Mouse (Mus musculus): ENCODE data around the gene Dnah6. TPM values are rescaled to one million over a fixed set of nuclear protein-coding genes. Genes with fewer than 3 reads are reported as not detected.

Gene Dnah6
- polyA plus RNA-seq, 1 experiment from 2014 or later, result 0.06 TPM

GRCm38 (mm10) chr6:73026898-73027297 is 194.6 kb downstream of the Dnah6 start:
- Histone ChIP-seq H3K36me3 (no peaks in the 10 kb centered on the region), H3K27ac (ENCODE audit: poor library complexity, severe bottlenecking) (no peak overlapping the region), H3K9me3 (replicated peaks) (no peaks in the 10 kb centered on the region), H3K9ac (no peak overlapping the region), H3K4me3 (no peak overlapping the region), H3K4me1 (replicated peaks) (no peaks in the 10 kb centered on the region), H3K4me2 (no peak overlapping the region), H3K27me3 (replicated peaks) (no peaks in the 10 kb centered on the region)
- WGBS, result 85% methylated on average over 6 of the region's 6 CpGs
- ATAC-seq (ENCODE audit: insufficient number of reproducible peaks, low FRiP score), result no peak

GRCm38 (mm10) chr6:73020061-73020460 is 201.4 kb downstream of the Dnah6 start:
- Histone ChIP-seq H3K27me3 (replicated peaks) (no peaks in the 10 kb centered on the region), H3K36me3 (no peaks in the 10 kb centered on the region), H3K9ac (no peak overlapping the region), H3K9me3 (replicated peaks) (no peaks in the 10 kb centered on the region), H3K4me3 (no peak overlapping the region), H3K27ac (ENCODE audit: poor library complexity, severe bottlenecking) (no peak overlapping the region), H3K4me1 (replicated peaks) (no peaks in the 10 kb centered on the region), H3K4me2 (no peak overlapping the region)
- ATAC-seq (ENCODE audit: insufficient number of reproducible peaks, low FRiP score), result no peak
- WGBS, result 4% methylated on average over 3 of the region's 3 CpGs

- ATAC-seq (ENCODE audit: insufficient number of reproducible peaks, low FRiP score), result no peak
- Histone ChIP-seq H3K4me3 (no peak overlapping the region), H3K27ac (ENCODE audit: poor library complexity, severe bottlenecking) (no peak overlapping the region), H3K9me3 (replicated peaks) (no peaks in the 10 kb centered on the region), H3K36me3 (no peaks in the 10 kb centered on the region), H3K9ac (no peak overlapping the region), H3K4me1 (replicated peaks) (0 out of 2 replicates have a peak, but pooled peaks cover 4% of the 10 kb centered on the region), H3K27me3 (replicated peaks) (no peaks in the 10 kb centered on the region), H3K4me2 (no peak overlapping the region)
- WGBS, result 82% methylated on average over 10 of the region's 10 CpGs
Measured at GRCm38 (mm10) chr6:73018725-73019280, 202.6 kb downstream of the Dnah6 start.

- H3K4me1 ChIP-seq (replicated peaks), result 0 out of 2 replicates have a peak, but pooled peaks cover 4% of the 10 kb centered on the region
- no peak overlapping the region for H3K4me2 ChIP-seq
- ATAC-seq (ENCODE audit: insufficient number of reproducible peaks, low FRiP score), result no peak; the same call in 1 of the 2 replicates
- H3K9ac ChIP-seq, result no peak overlapping the region
- H3K9me3 ChIP-seq (replicated peaks), result no peaks in the 10 kb centered on the region
- no peak overlapping the region for H3K4me3 ChIP-seq
- H3K36me3 ChIP-seq, result no peaks in the 10 kb centered on the region
- H3K27me3 ChIP-seq (replicated peaks), result no peaks in the 10 kb centered on the region
- 42% methylated on average over 13 of the region's 13 CpGs for whole genome bisulfite sequencing
- no peak overlapping the region for H3K27ac ChIP-seq (ENCODE audit: poor library complexity, severe bottlenecking)
Measured at GRCm38 (mm10) chr6:73014317-73015160, 206.9 kb downstream of the Dnah6 start.

GRCm38 (mm10) chr6:73012931-73013330 is 208.5 kb downstream of the Dnah6 start:
- H3K36me3 ChIP-seq, result no peaks in the 10 kb centered on the region
- H3K4me1 ChIP-seq (replicated peaks), result 0 out of 2 replicates have a peak, but pooled peaks cover 4% of the 10 kb centered on the region
- H3K27me3 ChIP-seq (replicated peaks), result no peaks in the 10 kb centered on the region
- no peaks in the 10 kb centered on the region for H3K9me3 ChIP-seq (replicated peaks)
- H3K4me3 ChIP-seq, result no peak overlapping the region
- no peak overlapping the region for H3K4me2 ChIP-seq
- WGBS, result 76% methylated on average over 8 of the region's 8 CpGs
- no peak overlapping the region for H3K9ac ChIP-seq
- no peak overlapping the region for H3K27ac ChIP-seq (ENCODE audit: poor library complexity, severe bottlenecking)
- no peak for ATAC-seq (ENCODE audit: insufficient number of reproducible peaks, low FRiP score)

GRCm38 (mm10) chr6:73011827-73012226 is 209.6 kb downstream of the Dnah6 start:
- no peak overlapping the region for H3K4me2 ChIP-seq
- WGBS, result 71% methylated on average over 6 of the region's 6 CpGs
- H3K4me3 ChIP-seq, result no peak overlapping the region
- no peaks in the 10 kb centered on the region for H3K36me3 ChIP-seq
- H3K9ac ChIP-seq, result no peak overlapping the region
- no peak for ATAC-seq (ENCODE audit: insufficient number of reproducible peaks, low FRiP score)
- H3K27me3 ChIP-seq (replicated peaks), result no peaks in the 10 kb centered on the region
- H3K9me3 ChIP-seq (replicated peaks), result no peaks in the 10 kb centered on the region
- H3K27ac ChIP-seq (ENCODE audit: poor library complexity, severe bottlenecking), result no peak overlapping the region
- H3K4me1 ChIP-seq (replicated peaks), result 0 out of 2 replicates have a peak, but pooled peaks cover 4% of the 10 kb centered on the region

- H3K27ac ChIP-seq (ENCODE audit: poor library complexity, severe bottlenecking), result no peak overlapping the region
- 49% methylated on average over 6 of the region's 6 CpGs for WGBS
Measured at GRCm38 (mm10) chr6:73010073-73010472, 211.4 kb downstream of the Dnah6 start.

GRCm38 (mm10) chr6:73003601-73004000 is 217.8 kb downstream of the Dnah6 start:
- Histone ChIP-seq H3K4me3 (no peak overlapping the region), H3K27me3 (replicated peaks) (no peaks in the 10 kb centered on the region), H3K4me1 (replicated peaks) (no peaks in the 10 kb centered on the region), H3K36me3 (no peaks in the 10 kb centered on the region), H3K9me3 (replicated peaks) (no peaks in the 10 kb centered on the region), H3K4me2 (no peak overlapping the region), H3K9ac (no peak overlapping the region), H3K27ac (ENCODE audit: poor library complexity, severe bottlenecking) (no peak overlapping the region)
- WGBS, result 65% methylated on average over 5 of the region's 5 CpGs
- ATAC-seq (ENCODE audit: insufficient number of reproducible peaks, low FRiP score), result no peak

More at GRCm38 (mm10) chr6:73010073-73010472, 211.4 kb downstream of the Dnah6 start:
- Histone ChIP-seq H3K36me3 (no peaks in the 10 kb centered on the region), H3K4me1 (replicated peaks) (0 out of 2 replicates have a peak, but pooled peaks cover 4% of the 10 kb centered on the region), H3K4me2 (no peak overlapping the region), H3K9ac (no peak overlapping the region), H3K9me3 (replicated peaks) (no peaks in the 10 kb centered on the region), H3K27me3 (replicated peaks) (no peaks in the 10 kb centered on the region), H3K4me3 (no peak overlapping the region)
- ATAC-seq (ENCODE audit: insufficient number of reproducible peaks, low FRiP score), result no peak

- Histone ChIP-seq H3K9me3 (replicated peaks) (no peaks in the 10 kb centered on the region), H3K27ac (ENCODE audit: poor library complexity, severe bottlenecking) (no peak overlapping the region), H3K4me2 (no peak overlapping the region), H3K9ac (no peak overlapping the region), H3K4me3 (no peak overlapping the region), H3K27me3 (replicated peaks) (no peaks in the 10 kb centered on the region), H3K4me1 (replicated peaks) (no peaks in the 10 kb centered on the region), H3K36me3 (no peaks in the 10 kb centered on the region)
- no peak for ATAC-seq (ENCODE audit: insufficient number of reproducible peaks, low FRiP score)
- WGBS, result 55% methylated on average over 1 of the region's 1 CpGs
Measured at GRCm38 (mm10) chr6:73002391-73002790, 219.1 kb downstream of the Dnah6 start.

- H3K4me1 ChIP-seq (replicated peaks), result no peaks in the 10 kb centered on the region
- no peak overlapping the region for H3K4me3 ChIP-seq
- no peak overlapping the region for H3K27ac ChIP-seq (ENCODE audit: poor library complexity, severe bottlenecking)
- no peaks in the 10 kb centered on the region for H3K9me3 ChIP-seq (replicated peaks)
- WGBS, result 50% methylated on average over 1 of the region's 1 CpGs
- no peak for ATAC-seq (ENCODE audit: insufficient number of reproducible peaks, low FRiP score)
- no peaks in the 10 kb centered on the region for H3K27me3 ChIP-seq (replicated peaks)
- no peak overlapping the region for H3K4me2 ChIP-seq
- no peak overlapping the region for H3K9ac ChIP-seq
- H3K36me3 ChIP-seq, result no peaks in the 10 kb centered on the region
Measured at GRCm38 (mm10) chr6:72998809-72999208, 222.6 kb downstream of the Dnah6 start.

GRCm38 (mm10) chr6:72993688-72994082 is 227.8 kb downstream of the Dnah6 start:
- ATAC-seq (ENCODE audit: insufficient number of reproducible peaks, low FRiP score), result no peak
- H3K9ac ChIP-seq, result no peak overlapping the region

More at GRCm38 (mm10) chr6:72993688-72994082, 227.8 kb downstream of the Dnah6 start:
- WGBS, result 72% methylated on average over 5 of the region's 5 CpGs
- no peaks in the 10 kb centered on the region for H3K36me3 ChIP-seq
- H3K4me2 ChIP-seq, result no peak overlapping the region
- H3K4me1 ChIP-seq (replicated peaks), result peaks cover 5% of the 10 kb centered on the region
- H3K27ac ChIP-seq (ENCODE audit: poor library complexity, severe bottlenecking), result no peak overlapping the region
- no peak overlapping the region for H3K4me3 ChIP-seq
- H3K27me3 ChIP-seq (replicated peaks), result no peaks in the 10 kb centered on the region
- no peaks in the 10 kb centered on the region for H3K9me3 ChIP-seq (replicated peaks)
